Mouse (Mus musculus): ENCODE results near the gene Gramd1b.

Gramd1b gene

DNA sequence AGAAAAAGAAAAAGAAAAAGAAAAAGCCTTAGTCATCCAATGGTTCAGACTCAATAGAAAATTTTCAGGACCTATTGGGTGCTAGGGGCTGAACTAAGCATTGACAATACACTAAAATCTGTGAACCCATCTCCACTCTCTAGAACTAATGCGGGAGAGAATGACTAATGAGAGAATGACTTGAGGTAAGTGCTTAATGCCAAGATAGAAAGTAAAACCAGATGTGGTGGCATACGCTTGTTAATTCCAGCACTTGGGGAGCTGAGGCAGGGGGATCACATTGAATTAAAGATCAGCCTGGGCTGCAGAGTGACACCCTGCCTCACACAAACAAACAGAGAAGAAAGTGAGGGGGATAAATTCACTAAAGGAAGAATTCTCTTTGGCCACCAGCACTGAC is 131.0 kb downstream of the Gramd1b start:
- no peak for DNase-seq (ENCODE audit: low read depth)

DNA sequence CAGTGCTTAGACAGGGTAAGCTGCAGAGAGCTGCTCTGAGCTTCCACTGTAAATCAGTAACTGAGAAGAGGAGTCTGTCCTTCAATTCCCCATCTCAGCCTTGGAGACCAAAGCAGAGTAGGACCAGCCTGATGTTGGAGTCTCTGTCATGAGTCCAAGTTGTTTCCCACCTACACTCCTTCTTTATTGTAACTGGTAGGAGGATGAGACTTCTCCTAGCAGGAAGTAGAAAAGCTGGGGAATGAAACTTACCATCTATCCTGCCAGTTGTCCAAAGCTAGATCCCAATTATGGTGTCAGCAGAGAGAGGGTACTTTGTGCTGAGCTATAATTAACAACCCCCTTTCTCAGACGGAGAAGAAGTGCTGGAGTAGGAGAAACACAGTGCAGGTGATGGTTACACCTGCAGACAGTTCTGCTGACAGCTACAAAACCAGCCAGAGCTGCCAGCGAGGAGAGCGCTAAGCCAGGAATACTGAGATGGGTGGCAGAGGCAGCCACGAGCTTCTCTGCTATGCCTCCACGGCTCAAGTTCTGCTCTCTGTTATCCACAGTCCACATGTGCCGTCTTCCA is 131.7 kb downstream of the Gramd1b start:
- no peak for DNase-seq (ENCODE audit: low read depth)

DNA sequence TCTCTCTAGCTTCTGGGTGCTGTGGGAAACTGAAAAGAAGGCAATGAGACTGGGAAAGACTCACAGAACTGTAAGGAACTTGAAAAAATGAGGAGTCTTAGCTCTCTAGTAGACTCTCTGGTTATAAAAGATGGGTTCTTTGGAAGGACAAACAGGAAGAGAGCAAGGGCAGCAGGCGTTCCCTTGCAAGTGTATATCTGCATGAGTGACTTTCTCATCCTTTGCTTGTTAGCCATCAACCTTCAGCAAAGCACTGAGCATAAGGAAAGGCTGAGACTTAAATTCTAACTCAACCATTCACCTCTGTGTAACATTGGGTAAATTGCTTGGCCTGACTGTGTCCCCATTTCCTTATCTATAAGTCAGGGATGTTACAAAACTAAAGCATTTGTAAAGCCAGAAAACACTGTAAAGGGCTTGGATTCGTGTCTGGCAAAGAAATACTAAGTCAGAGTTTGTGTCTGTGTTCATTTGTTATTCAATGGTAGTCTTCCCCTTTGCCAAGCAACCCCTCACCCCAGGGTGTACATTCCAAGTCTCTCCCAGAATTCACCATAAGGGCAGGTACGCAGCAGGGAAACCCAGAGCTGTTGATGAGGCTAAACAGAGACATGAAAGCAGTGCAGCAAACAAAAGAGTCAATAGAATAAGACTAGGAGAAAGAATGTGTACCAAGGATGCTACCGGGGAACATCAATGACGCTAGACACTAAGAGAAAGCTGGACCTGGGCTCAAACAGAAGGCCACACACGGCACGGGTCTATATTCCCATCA is 133.5 kb downstream of the Gramd1b start:
- no peak for DNase-seq (ENCODE audit: low read depth)

DNA sequence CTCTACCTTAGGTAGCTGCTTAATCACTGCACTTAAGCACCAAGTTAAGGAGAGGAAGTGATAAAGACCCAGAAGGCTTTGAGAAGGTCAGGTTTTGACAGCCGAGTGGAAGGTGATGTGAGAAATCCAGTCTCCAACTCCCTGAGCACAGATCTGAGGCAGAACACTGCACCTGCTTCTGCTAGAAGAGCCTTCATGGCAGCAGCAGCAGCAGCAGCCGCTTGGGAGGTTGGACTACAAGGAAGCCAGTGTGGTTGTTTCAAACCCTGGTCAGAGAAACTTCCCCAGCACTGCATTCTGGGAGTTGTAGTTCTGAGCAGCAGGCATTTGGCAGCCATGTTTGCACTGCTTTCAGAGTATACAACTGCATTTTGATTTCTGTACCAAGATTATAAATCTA is 134.1 kb downstream of the Gramd1b start:
- peak; percentile 74 for DNase-seq (ENCODE audit: low read depth)

DNA sequence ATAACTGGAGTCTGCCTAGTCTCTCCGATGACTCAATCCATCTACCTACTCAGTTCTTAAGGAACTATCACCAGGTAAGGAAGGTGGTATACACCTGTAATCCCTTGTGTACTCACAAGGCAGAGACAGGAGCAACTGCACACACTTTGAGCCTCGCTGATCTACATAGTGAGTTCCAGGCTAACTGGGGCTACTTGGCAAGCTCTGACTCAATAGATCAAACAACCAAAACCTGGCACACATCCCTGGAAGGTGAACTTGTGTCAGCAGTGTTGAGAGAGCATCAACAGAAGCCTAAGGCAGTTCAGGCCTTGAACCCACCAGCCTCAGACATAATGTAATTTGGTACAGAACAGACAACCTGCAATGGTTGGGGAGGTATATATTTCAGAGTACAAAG is 135.0 kb downstream of the Gramd1b start:
- DNase-seq (ENCODE audit: low read depth): no peak

DNA sequence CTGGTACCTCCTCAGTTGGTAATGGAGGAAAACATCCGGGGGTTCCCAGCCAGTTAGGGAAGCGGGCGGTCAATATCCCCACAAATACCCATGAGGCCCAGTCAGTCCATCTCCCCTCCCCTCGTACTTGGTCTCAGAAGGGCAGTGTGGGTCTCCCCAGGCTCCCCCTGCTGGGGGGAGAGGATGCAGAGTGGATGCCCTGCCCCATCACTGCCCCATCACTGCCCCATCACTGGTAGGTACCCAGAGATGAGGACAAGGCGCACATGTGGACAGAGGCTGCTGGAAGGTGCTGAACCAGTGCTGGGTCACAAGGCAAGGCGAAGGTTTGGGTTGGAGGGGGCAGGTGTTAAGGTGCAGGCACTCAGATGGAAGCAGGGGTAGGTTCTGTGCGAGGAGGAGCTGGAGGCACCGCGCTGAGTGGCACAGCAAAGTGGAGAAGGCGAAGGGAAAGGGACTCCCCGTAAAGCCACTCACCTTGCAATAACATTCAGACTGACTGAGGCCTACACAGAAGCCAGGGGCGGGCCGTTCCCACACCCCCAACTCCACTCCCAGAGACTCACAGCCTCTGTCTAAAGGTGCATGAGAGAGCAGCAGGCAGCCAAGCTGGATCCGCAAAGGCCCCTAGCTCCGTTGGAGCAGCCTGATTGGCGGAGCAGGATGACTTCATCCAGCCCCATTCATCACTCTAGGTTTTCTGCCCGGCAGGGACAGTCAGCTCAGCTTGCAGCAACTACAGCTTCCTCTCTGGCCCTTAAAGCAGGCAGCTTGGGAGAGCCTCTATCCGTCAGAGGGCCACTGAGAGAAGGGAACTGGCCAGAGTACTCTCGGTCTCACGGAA is 139.1 kb downstream of the Gramd1b start:
- no peak for DNase-seq (ENCODE audit: low read depth)

DNA sequence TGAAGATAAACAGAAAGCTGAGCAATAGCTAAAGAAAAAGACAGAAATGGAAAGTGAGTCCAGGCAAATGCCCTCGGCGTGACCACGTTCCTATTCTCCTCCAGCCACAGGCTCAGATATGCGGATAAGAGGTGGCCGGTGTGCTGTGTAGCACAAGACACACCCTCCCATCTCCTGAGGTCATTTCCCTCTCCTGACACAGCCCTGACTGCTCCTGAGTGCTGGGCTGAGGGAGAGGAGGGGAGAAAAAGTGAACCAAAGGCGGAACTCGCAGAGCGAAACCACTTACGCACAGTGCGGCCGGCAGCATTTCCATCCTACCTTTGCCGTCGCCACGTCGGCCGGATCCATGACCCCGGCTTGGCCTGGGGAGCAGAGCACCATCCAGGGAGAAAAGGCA is 139.8 kb downstream of the Gramd1b start:
- no peak for DNase-seq (ENCODE audit: low read depth)

DNA sequence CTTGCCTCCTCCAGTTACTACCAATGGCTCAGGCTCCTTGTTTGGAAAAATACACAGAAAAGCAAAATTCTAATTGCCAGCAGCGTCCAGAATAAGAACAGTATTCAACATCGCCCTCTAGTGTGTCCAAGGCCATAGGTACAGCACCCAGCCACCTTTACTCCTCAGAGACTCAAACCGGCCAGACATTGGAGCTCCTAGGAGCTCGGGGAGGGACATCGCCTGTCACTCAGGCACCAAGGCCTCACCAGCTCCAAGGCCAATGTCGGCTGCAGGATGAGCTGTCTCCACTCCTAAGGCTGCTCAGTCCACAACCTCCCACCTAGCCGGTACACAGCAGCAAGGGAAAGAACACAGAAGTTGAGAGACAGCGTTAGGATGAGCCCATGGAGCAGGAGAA is 140.3 kb downstream of the Gramd1b start:
- DNase-seq (ENCODE audit: low read depth): peak; percentile 43

DNA sequence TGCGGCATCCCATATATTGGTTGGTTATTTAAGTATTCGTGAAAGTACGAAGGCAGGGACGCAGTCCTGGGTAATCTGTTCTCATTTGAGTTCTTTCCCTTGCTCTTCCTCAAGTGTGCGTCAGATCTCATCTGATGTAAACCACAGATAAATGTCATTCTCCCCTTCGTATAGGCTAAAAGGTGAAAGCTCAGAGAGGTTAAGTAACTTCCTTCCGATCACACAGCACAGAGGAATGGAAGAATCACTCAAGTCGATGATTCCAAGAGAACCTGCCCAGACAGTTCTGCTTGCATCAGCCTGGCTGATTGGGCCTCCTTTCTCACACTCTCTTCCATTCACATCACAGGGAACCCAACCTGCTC is 140.8 kb downstream of the Gramd1b start:
- peak; percentile 50 for DNase-seq (ENCODE audit: low read depth)

DNA sequence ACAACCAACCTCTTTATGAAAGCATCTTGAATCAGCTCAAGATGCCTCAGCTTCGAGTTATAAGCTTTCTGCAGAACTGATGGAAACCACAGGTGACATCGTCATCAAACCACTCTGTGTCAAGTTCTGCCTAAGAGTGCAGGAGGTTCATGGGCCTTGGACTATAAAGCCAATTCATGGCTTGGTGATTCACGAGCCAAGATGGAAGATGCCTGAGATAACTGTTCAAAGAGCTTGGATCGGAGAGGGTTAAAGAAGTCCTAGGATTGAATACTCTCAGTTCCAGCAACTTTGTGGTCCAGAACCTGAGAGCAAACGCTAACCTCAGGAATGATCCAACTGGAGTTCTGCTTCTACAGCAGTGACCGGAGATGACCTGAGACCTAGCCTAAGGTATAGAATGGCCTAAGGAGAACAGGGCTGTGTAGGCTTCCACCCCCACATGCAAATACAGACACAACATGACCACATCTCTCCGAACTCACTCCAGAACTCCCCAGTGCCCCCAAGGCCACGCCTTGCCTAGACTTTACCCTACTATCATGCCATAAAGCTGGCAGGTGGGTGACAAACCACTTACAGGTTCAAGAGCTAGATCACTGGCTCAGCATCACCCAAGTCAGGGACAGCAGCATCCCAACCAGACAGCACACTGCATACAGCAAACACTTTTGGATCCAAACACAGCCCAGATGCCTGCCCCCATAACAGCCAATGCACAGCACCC is 141.4 kb downstream of the Gramd1b start:
- peak; percentile 32 for DNase-seq (ENCODE audit: low read depth)

DNA sequence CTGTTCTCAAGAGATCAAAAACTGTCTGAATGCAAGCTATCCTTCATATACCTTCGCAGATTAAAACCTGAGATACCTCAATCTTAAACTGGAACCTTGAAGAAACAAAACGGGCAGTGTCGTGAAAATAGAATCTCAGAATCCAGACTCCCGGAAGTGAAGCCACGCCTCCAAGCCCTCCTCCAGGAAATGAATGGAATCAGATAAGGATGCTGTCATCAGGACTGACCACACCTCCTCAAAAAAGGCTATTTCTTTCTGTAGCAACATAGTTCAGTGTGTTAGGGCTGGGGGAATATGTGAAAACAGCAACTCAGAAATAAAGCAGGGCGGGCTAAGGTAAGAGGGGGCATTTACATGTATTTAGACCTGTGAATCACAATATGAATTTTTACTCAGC is 142.0 kb downstream of the Gramd1b start:
- peak; percentile 59 for DNase-seq (ENCODE audit: low read depth)

DNA sequence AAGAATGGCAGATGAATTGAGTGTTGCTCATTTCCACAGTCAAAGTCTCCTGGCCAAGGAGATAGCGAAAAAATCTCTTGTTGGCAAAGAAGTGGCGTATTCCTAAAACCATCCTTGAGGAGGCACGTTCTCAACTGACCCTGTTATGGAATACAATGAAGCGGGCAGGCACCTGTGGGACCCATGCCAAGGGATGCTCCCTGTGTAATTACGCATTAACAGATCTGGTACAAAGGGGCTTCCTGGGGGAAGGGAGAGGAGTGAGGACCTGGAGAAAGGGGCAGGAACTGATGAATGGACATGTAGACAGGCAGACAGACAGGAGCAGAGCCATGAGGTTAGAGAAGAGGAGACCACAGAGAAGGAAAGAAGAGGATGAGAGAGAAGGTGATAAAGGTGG is 146.4 kb downstream of the Gramd1b start:
- no peak for DNase-seq (ENCODE audit: low read depth)

DNA sequence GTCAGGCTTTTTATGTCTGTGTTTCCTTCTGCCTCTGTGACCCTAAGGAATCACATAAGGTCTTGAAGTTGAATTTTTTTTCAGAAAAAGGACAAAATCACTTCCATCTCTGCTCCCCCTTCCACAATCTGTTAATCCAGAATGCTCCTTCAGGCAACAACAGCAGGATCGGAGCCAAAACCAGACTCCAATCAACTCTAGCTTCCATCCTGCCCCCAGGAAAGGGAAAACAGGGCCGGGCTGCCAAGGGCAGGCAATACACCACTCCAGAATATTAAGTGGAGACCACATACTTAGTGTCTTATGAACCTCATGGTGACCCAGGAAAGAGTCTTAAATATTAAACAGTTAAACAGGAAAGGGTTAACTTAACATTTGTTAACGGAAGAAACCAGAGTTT is 148.7 kb downstream of the Gramd1b start:
- no peak for DNase-seq (ENCODE audit: low read depth)

DNA sequence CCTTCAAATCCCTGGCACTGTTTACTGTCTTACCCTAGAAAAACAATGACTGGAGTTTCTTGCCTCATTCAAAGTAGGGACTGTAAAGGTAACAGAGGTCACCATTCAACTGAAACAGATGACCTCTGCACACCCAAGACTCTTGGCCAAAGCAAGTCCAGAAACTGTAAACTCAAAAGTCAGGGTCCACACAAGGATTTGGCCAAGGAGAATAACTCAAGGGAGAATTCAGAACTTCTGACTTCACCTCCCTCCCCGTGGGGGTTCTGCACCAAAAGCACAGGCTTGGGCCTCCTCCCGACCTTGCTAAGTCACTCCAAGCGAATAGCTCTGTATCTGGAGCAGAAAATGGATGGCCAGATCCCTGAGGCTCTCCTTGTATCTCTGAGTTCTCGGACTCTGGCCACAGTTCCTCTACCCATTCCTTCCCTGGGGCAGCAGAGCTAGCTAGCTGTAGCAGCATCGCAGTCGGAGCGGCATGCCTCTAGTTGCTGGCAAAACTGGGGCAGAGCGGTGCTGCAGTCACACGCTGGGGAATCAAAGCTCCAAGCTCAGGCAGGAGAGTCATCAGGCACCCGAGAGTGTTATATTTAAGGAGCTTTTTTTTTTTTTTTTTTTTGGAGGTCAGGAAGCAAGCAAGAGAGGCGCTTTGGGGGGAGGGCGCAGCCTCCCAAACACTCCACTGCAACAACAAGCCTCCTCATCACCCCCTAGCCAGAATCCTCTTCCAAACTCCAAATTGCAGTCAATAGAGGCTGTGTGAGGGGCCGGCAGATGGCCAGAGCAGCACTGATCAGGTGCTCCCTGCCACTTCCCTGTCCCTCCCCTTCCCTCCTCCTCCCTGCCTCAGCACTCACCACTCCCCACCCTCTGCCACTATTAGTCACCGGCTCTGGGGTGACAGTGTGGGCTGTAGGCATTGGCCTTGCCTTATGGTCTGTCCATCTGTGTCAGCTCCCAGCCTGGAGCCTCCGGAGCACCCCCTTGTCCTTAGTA is 149.5 kb downstream of the Gramd1b start:
- no peak for DNase-seq (ENCODE audit: low read depth)

DNA sequence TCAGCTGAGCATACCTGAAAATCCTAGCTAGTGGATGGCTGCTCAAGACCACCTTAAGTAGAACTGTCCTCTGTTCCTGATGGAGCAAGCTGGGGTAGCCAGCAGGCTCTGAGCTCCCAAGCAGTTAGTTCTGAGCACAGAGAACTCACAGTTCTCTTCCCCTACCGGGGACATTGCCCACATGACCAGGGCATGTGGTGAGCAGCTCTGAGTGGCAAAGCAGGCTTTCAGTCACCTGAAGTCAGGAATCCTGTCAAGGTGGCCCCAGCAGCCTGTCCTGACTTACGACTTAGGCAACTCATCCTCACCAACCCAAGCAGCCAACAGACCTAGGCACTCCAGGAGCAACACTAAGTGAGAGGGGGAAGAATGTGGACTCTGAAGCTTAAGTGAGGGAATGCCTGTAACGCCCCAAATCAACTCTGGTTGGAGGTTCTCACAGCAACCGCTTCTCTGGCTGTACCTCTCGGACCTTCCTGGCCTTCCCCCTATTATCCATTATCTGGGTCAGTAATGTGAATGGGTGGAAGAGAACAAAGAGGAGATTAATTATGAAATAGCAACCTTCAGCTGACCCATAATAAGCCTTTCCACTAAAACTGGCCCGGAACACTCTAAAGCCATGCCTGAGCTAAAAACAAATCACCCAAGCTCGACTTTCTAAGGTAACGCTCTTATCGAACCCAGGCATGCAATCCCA is 154.3 kb downstream of the Gramd1b start:
- no peak for DNase-seq (ENCODE audit: low read depth)

DNA sequence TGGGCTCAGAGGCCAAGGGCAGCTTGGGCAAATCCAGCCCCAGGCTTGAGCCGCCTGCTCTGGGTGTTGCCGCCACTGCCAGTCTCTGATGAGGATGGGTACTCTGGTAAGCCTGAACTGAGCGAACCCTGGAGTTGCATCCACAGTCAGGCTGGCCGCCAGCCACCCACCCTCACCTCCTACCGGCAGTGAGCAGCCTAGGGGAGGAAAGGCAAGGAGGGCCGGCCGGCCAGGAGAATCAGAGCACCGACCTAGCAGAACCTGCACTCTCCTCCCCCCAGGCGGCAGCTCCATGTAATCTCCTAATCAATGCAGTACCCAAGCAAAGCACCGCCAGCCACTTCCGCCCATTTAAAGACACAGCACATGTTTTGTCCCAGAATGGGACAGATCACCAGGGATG is 155.0 kb downstream of the Gramd1b start:
- DNase-seq (ENCODE audit: low read depth): no peak

DNA sequence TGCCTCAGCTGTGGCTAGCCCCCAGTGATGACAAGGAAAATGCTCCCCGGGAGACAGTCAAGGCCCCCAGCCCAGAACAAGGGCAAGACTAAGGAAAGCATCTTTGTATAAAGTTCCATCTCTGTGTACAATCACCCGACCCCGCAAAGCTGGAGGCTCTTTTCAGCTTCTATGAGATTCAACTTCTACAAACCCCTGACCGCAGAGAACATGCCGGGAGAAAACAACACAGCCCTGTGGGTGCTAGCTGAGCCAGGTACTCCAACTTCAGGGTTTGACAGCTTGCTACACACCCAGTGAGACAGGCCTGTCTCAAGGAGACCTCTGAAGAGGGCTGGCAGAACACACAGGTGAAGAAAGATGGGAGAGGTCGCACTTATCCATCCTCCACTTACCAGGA is 155.7 kb downstream of the Gramd1b start:
- no peak for DNase-seq (ENCODE audit: low read depth)

DNA sequence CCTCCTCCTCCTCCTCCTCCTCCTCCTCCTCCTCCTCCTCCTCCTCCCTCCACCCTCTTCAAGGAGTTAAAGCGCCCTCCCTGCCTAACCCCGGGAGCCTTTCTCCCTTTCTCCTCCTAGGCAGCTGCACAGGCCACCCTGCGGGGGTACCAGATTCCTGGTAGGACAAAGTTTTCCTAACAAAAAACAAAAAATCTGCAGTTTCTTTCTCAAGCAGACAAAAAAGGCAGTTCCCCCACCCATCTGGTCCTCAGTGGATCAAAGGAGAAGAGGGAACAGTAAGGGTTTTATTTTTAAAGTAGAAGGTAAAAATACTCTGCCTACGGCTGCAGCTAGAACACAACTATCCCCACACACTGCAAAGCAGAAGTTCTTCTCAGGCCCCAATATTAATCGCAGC is 156.2 kb downstream of the Gramd1b start:
- no peak for DNase-seq (ENCODE audit: low read depth)

DNA sequence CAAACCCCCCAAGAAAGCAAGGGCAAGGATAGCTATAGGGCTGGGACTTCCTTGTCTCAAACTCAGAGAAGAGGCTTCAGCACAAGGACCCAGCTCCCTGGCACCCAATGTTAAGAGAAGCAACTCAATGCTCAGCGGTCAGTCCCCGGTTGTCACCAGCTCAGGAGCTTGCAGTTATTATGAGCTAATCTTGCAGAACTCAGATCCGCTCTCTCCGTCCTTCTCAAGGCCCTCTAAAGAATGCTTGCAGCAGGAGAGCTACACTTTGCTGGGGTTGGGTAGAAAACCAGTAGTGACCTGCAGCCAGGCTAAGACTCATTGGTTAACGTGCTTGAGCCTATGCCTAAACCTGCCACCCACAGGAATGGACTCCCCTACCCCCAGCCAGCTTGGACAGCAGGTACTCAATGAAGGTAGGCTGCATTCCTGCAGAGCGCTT is 156.6 kb downstream of the Gramd1b start:
- DNase-seq (ENCODE audit: low read depth): no peak

DNA sequence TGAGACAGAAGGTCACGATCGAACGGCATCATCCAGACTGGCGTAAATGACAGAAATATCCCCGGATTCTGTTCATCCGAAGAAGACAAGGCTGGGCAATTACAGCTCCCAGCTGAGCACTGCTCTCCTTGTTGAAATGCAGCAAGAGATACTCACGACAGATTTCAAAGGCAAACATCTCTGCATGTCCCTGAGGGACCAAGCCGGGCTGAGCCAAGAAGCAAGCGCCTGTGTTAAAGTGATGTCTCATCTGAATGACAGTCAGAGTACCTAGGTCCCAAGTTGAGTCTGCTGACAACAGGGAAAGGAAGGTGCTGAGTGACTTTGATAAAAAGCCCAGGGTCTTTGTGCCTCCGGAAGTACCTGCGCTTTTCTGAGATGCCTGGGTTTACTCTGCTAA is 157.1 kb downstream of the Gramd1b start:
- DNase-seq (ENCODE audit: low read depth): no peak

DNA sequence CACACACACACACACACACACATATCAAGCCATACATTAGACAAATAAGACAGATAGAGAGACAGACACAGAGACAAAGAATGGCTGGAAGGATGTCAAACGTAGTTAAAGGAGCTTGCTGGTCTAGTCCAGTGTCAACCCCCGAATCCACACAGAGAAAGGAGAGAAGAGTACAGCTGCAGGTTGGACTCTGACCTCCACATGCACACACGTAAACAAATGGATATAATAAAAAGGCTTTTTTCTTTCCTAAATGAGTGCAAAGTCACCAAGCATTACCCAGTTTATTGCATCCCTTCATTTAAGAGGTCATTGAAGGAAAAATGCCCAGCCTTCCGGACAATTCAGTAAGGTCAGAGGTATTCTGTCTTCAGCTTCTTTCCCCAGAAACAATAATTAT is 161.0 kb downstream of the Gramd1b start:
- DNase-seq (ENCODE audit: low read depth): no peak

All from induced T-regulatory cell, adult 2 months (primary cell).